Mouse (Mus musculus) adrenal gland (tissue): ENCODE measurements at regions not wholly inside any gene's neighbourhood (a gene's known extent, or its start where the extent isn't known, plus 50 kb on each side); places are given as distances from the start of the nearest gene placed in this dataset.

Experiments
- intact Hi-C: fragments of 180-260 bp; cut with DNase I; formaldehyde crosslinking; loops from one replicate; pipeline ENCODE4 v1.15.1; 2025

- intact Hi-C loops, result no loop called here
Measured at GRCm38 (mm10) chr3:66592259-66592658, 295.6 kb upstream of the Veph1 start.

- intact Hi-C loops, result no loop called here
Measured at GRCm38 (mm10) chr3:66590775-66591174, 294.1 kb upstream of the Veph1 start.

- intact Hi-C loops, result no loop called here
Measured at GRCm38 (mm10) chr3:66589483-66589882, 292.8 kb upstream of the Veph1 start.

GRCm38 (mm10) chr3:66584831-66585230 lies 288.2 kb upstream of the Veph1 start:
- intact Hi-C loops, result no loop called here

GRCm38 (mm10) chr3:66584101-66584500 lies 287.5 kb upstream of the Veph1 start:
- intact Hi-C loops, result no loop called here

- intact Hi-C loops, result no loop called here
Measured at GRCm38 (mm10) chr3:66576659-66577058, 280.0 kb upstream of the Veph1 start.

GRCm38 (mm10) chr3:66574321-66574720 lies 277.7 kb upstream of the Veph1 start:
- intact Hi-C loops, result no loop called here

- intact Hi-C loops, result no loop called here
Measured at GRCm38 (mm10) chr3:66572887-66573519, 276.4 kb upstream of the Veph1 start.

GRCm38 (mm10) chr3:66570342-66570741 lies 273.7 kb upstream of the Veph1 start:
- intact Hi-C loops, result no loop called here

- intact Hi-C loops, result no loop called here
Measured at GRCm38 (mm10) chr3:66564268-66565245, 267.9 kb upstream of the Veph1 start.

- intact Hi-C loops, result no loop called here
Measured at GRCm38 (mm10) chr3:66563329-66563728, 266.7 kb upstream of the Veph1 start.

- intact Hi-C loops, result no loop called here
Measured at GRCm38 (mm10) chr3:66555538-66555937, 258.9 kb upstream of the Veph1 start.

- intact Hi-C loops, result no loop called here
Measured at GRCm38 (mm10) chr3:66550920-66551319, 254.3 kb upstream of the Veph1 start.

- intact Hi-C loops, result no loop called here
Measured at GRCm38 (mm10) chr3:66546576-66546975, 249.9 kb upstream of the Veph1 start.

- intact Hi-C loops, result no loop called here
Measured at GRCm38 (mm10) chr3:66544139-66544933, 247.7 kb upstream of the Veph1 start.

GRCm38 (mm10) chr3:66542865-66543264 lies 246.2 kb upstream of the Veph1 start:
- intact Hi-C loops, result no loop called here

GRCm38 (mm10) chr3:66537913-66538312 lies 241.3 kb upstream of the Veph1 start:
- intact Hi-C loops, result no loop called here

GRCm38 (mm10) chr3:66537106-66537893 lies 240.7 kb upstream of the Veph1 start:
- intact Hi-C loops, result no loop called here

GRCm38 (mm10) chr3:66536673-66537072 lies 240.0 kb upstream of the Veph1 start:
- intact Hi-C loops, result no loop called here

- intact Hi-C loops, result no loop called here
Measured at GRCm38 (mm10) chr3:66535786-66536529, 239.3 kb upstream of the Veph1 start.
